ENCODE assay signal across 12 mouse cellular contexts in the genomic region with DNA sequence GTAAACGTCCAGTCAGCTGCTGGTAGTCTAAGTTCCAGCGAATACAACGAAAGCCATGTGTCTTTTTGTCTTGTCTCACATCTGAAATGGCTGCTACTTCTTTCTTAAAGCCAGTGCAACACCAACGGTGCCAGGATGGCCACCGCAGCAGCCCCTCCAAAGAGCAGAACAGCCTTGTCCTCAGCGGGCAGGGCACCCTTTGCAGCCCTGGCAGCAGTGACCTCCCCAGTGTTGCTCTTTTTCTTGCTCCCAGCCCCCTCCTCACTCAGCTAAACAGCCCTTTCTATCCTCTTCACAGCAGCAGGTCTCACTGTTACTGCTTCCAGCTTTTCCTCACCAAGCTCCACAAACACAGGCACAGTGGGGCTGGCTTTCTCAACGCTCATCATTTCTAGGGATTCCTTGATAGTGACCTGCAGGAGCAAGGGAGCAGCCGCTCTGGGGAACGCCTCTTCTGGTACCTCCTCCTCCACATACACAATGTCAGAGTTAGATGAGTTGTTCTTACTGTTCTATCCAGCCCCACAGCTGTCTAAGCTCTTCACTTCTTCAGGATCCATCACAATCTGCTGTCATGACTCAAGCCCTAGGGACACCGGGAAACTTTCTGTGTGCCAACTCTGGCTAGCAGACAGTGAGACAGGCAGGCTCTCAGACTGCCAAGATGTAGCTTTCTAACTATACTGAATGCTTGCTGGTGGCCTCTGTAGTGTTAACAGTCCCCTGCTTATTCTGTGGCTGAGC. TPM values are rescaled to one million over a fixed set of nuclear protein-coding genes. Genes with fewer than 3 reads are reported as not detected.
DNase-seq lines count a peak whose midpoint lies in the region; ATAC-seq and TF ChIP-seq lines count a peak whose summit lies in the region.
"Had no signal": no experiment of that assay in that cellular context is flagged by ENCODE, and none has a peak within 500 bp of the region (broad histone marks: within the 10 kb centered on the region; RNA-seq: fewer than 3 reads in every experiment).

No protein-coding gene starts in this region.

- H3K27ac ChIP-seq in intestine, embryonic 15.5 days = 0 out of 2 replicates have a peak overlapping the region, but pooled peaks have one; percentile 9
- H3K27ac ChIP-seq in intestine, postnatal 0 days (ENCODE audit: low read depth, low read length) = no peak overlapping the region
- H3K27ac ChIP-seq in embryonic facial prominence, embryonic 13.5 days = peak overlapping the region; percentile 34
- H3K27ac ChIP-seq in limb, embryonic 12.5 days = peak overlapping the region; percentile 64
- H3K27ac ChIP-seq in midbrain, embryonic 16.5 days (ENCODE audit: low read length) = no peak overlapping the region
- H3K27ac ChIP-seq: liver, embryonic 14.5 days; neural tube, embryonic 12.5 days had no signal

- no peaks in the 10 kb centered on the region for H3K36me3 ChIP-seq in intestine, embryonic 15.5 days
- H3K36me3 ChIP-seq in intestine, postnatal 0 days (ENCODE audit: control insufficient read depth, insufficient read depth) = no peaks in the 10 kb centered on the region
- no peaks in the 10 kb centered on the region; the same call in 1 of the 2 replicates for H3K36me3 ChIP-seq in embryonic facial prominence, embryonic 13.5 days
- no peaks in the 10 kb centered on the region for H3K36me3 ChIP-seq in limb, embryonic 12.5 days
- H3K36me3 ChIP-seq in midbrain, embryonic 16.5 days (ENCODE audit: control insufficient read depth, insufficient read depth, low read length) = no peaks in the 10 kb centered on the region
- H3K36me3 ChIP-seq: neural tube, embryonic 12.5 days had no signal

- CTCF ChIA-PET in Patski (lab: Charles Lee) = interaction anchor here (1.7 kb wide), 1 partner anchor 25 kb away, joined by 4 read pairs; no protein-coding TSS in a partner anchor

- H3K4me1 ChIP-seq in intestine, embryonic 15.5 days (replicated peaks) = peaks cover 3% of the 10 kb centered on the region; the same call in 1 of the 2 replicates
- no peaks in the 10 kb centered on the region for H3K4me1 ChIP-seq in intestine, postnatal 0 days (replicated peaks; ENCODE audit: control insufficient read depth, insufficient read depth, low read length)
- peaks cover 7% of the 10 kb centered on the region; the same call in 1 of the 2 replicates for H3K4me1 ChIP-seq in embryonic facial prominence, embryonic 13.5 days
- peaks cover 14% of the 10 kb centered on the region for H3K4me1 ChIP-seq in limb, embryonic 12.5 days (replicated peaks)
- no peaks in the 10 kb centered on the region for H3K4me1 ChIP-seq in midbrain, embryonic 16.5 days (ENCODE audit: control insufficient read depth, insufficient read depth, low read length)
- H3K4me1 ChIP-seq: megakaryocyte, embryonic 14.5 days had no signal

- DNase-seq in Patski (ENCODE audit: low read depth, low spot score) = no peak
- DNase-seq in right cerebral cortex, postnatal 25 days = no peak
- DNase-seq: cerebellum, adult 11-12 months had no signal

- no peaks in the 10 kb centered on the region for H3K9me3 ChIP-seq in intestine, embryonic 15.5 days
- H3K9me3 ChIP-seq in intestine, postnatal 0 days (ENCODE audit: control insufficient read depth) = no peaks in the 10 kb centered on the region
- H3K9me3 ChIP-seq in embryonic facial prominence, embryonic 13.5 days = no peaks in the 10 kb centered on the region
- H3K9me3 ChIP-seq in limb, embryonic 12.5 days = no peaks in the 10 kb centered on the region
- H3K9me3 ChIP-seq in midbrain, embryonic 16.5 days (replicated peaks; ENCODE audit: control insufficient read depth, low read length, poor library complexity, severe bottlenecking) = no peaks in the 10 kb centered on the region
- H3K9me3 ChIP-seq: megakaryocyte, embryonic 14.5 days; neural tube, embryonic 12.5 days had no signal

- TF ChIP-seq CTCF in intestine, postnatal 0 days (IDR thresholded peaks at IDR 0.05; ENCODE audit: low read depth) = no peak
- no peak for TF ChIP-seq CTCF in Patski (IDR thresholded peaks at IDR 0.05)

- ATAC-seq in intestine, embryonic 15.5 days = no peak
- no peak for ATAC-seq in intestine, postnatal 0 days
- peak; percentile 47 for ATAC-seq in Patski
- no peak for ATAC-seq in embryonic facial prominence, embryonic 13.5 days (ENCODE audit: insufficient number of reproducible peaks, insufficient read depth, low FRiP score, low TSS enrichment, low read depth)
- no peak for ATAC-seq in limb, embryonic 12.5 days (ENCODE audit: insufficient number of reproducible peaks, insufficient read depth, low FRiP score, low TSS enrichment, low read depth)
- no peak for ATAC-seq in midbrain, embryonic 16.5 days
- ATAC-seq: inflammation-experienced regulatory T-cells, adult 6 months had no signal

- no peak overlapping the region for H3K4me2 ChIP-seq in intestine, embryonic 15.5 days (replicated peaks)
- H3K4me2 ChIP-seq in intestine, postnatal 0 days (replicated peaks; ENCODE audit: low read depth) = no peak overlapping the region
- no peak overlapping the region for H3K4me2 ChIP-seq in embryonic facial prominence, embryonic 13.5 days
- H3K4me2 ChIP-seq in limb, embryonic 12.5 days = peak overlapping the region; percentile 22
- H3K4me2 ChIP-seq in midbrain, embryonic 16.5 days (ENCODE audit: low read length) = no peak overlapping the region
- H3K4me2 ChIP-seq: neural tube, embryonic 12.5 days had no signal

- WGBS in intestine, embryonic 15.5 days = 61% methylated on average over 10 of the region's 10 CpGs
- WGBS in intestine, postnatal 0 days = 69% methylated on average over 10 of the region's 10 CpGs
- WGBS in embryonic facial prominence, embryonic 13.5 days = 74% methylated on average over 10 of the region's 10 CpGs
- 58% methylated on average over 10 of the region's 10 CpGs for WGBS in limb, embryonic 12.5 days
- WGBS in midbrain, embryonic 16.5 days = 73% methylated on average over 10 of the region's 10 CpGs

- POLR2A ChIA-PET in Patski (lab: Charles Lee) = interaction anchor here (0.6 to 0.8 kb wide), 2 partner anchors 10 to 31 kb away, joined by 3 to 9 read pairs; a partner anchor contains a TSS

- in situ Hi-C loops in Patski (cut with MboI; ENCODE audit: low pct_unique_long_range_greater_than_20kb) = no loop called here

- no peak overlapping the region for H3K4me3 ChIP-seq in intestine, embryonic 15.5 days (replicated peaks)
- no peak overlapping the region for H3K4me3 ChIP-seq in intestine, postnatal 0 days (ENCODE audit: low read depth, low read length)
- H3K4me3 ChIP-seq in embryonic facial prominence, embryonic 13.5 days = no peak overlapping the region
- no peak overlapping the region for H3K4me3 ChIP-seq in limb, embryonic 12.5 days (replicated peaks)
- H3K4me3 ChIP-seq in midbrain, embryonic 16.5 days (ENCODE audit: low read depth, low read length) = no peak overlapping the region
- H3K4me3 ChIP-seq: megakaryocyte, embryonic 14.5 days; neural tube, embryonic 12.5 days had no signal

- no peak overlapping the region for H3K9ac ChIP-seq in intestine, embryonic 15.5 days
- no peak overlapping the region for H3K9ac ChIP-seq in intestine, postnatal 0 days (ENCODE audit: low read depth, low read length)
- H3K9ac ChIP-seq in embryonic facial prominence, embryonic 13.5 days = 0 out of 2 replicates have a peak overlapping the region, but pooled peaks have one; percentile 41
- H3K9ac ChIP-seq in limb, embryonic 12.5 days (replicated peaks) = no peak overlapping the region; the same call in 1 of the 2 replicates
- H3K9ac ChIP-seq in midbrain, embryonic 16.5 days (ENCODE audit: low read depth, low read length) = no peak overlapping the region
- H3K9ac ChIP-seq: liver, embryonic 14.5 days; neural tube, embryonic 12.5 days had no signal

- H3K27me3 ChIP-seq in intestine, embryonic 15.5 days (replicated peaks) = no peaks in the 10 kb centered on the region
- H3K27me3 ChIP-seq in intestine, postnatal 0 days (replicated peaks; ENCODE audit: control insufficient read depth, insufficient read depth, low read length) = no peaks in the 10 kb centered on the region
- no peaks in the 10 kb centered on the region for H3K27me3 ChIP-seq in Patski
- H3K27me3 ChIP-seq in embryonic facial prominence, embryonic 13.5 days = no peaks in the 10 kb centered on the region
- peaks cover 15% of the 10 kb centered on the region for H3K27me3 ChIP-seq in limb, embryonic 12.5 days
- H3K27me3 ChIP-seq in midbrain, embryonic 16.5 days (ENCODE audit: control insufficient read depth, insufficient read depth, low read depth, low read length) = no peaks in the 10 kb centered on the region
- H3K27me3 ChIP-seq: megakaryocyte, embryonic 14.5 days; neural tube, embryonic 12.5 days had no signal

RNA-seq across cellular contexts. Expression of a gene that starts 8.9 kb away (rescaled TPM):
- polyA plus RNA-seq in intestine, embryonic 15.5 days (2015; fragmentation: Nextera tagmentation; extraction: Ambion mirVana) = 3.6 and 5.7 TPM in 2 replicates
- 1.2 TPM in 2 replicates for polyA plus RNA-seq in intestine, postnatal 0 days (2015; fragmentation: Nextera tagmentation; extraction: Ambion mirVana)
- 5.7 TPM for polyA plus RNA-seq in Patski (2021)
- 8.0 TPM in 2 replicates for polyA plus RNA-seq in embryonic facial prominence, embryonic 13.5 days (2015; fragmentation: Nextera tagmentation; extraction: Ambion mirVana)
- 4.2 and 5.3 TPM in 2 replicates for polyA plus RNA-seq in limb, embryonic 12.5 days (2016; fragmentation: Nextera tagmentation; extraction: Ambion mirVana)
- 10.9 and 11.7 TPM in 2 replicates for polyA plus RNA-seq in midbrain, embryonic 16.5 days (2015; fragmentation: Nextera tagmentation; extraction: Ambion mirVana)

RNA-seq across cellular contexts. Expression of a gene that starts 17.8 kb away (rescaled TPM):
- polyA plus RNA-seq in intestine, embryonic 15.5 days (2015; fragmentation: Nextera tagmentation; extraction: Ambion mirVana) = 113 and 116 TPM in 2 replicates
- 338 and 363 TPM in 2 replicates for polyA plus RNA-seq in intestine, postnatal 0 days (2015; fragmentation: Nextera tagmentation; extraction: Ambion mirVana)
- 1,527 TPM for polyA plus RNA-seq in Patski (2021)
- 83.8 and 276 TPM in 2 replicates for polyA plus RNA-seq in embryonic facial prominence, embryonic 13.5 days (2015; fragmentation: Nextera tagmentation; extraction: Ambion mirVana)
- 72.8 and 74.6 TPM in 2 replicates for polyA plus RNA-seq in limb, embryonic 12.5 days (2016; fragmentation: Nextera tagmentation; extraction: Ambion mirVana)
- polyA plus RNA-seq in midbrain, embryonic 16.5 days (2015; fragmentation: Nextera tagmentation; extraction: Ambion mirVana) = 73.6 and 73.9 TPM in 2 replicates

RNA-seq across cellular contexts. Expression of a gene that starts 17.9 kb away (rescaled TPM):
- not detected in 2 replicates for polyA plus RNA-seq in intestine, embryonic 15.5 days (2015; fragmentation: Nextera tagmentation; extraction: Ambion mirVana)
- not detected in 2 replicates for polyA plus RNA-seq in intestine, postnatal 0 days (2015; fragmentation: Nextera tagmentation; extraction: Ambion mirVana)
- polyA plus RNA-seq in Patski (2021) = not detected
- polyA plus RNA-seq in embryonic facial prominence, embryonic 13.5 days (2015; fragmentation: Nextera tagmentation; extraction: Ambion mirVana) = not detected in 2 replicates
- polyA plus RNA-seq in limb, embryonic 12.5 days (2016; fragmentation: Nextera tagmentation; extraction: Ambion mirVana) = not detected in 2 replicates
- not detected in 2 replicates for polyA plus RNA-seq in midbrain, embryonic 16.5 days (2015; fragmentation: Nextera tagmentation; extraction: Ambion mirVana)
- polyA plus RNA-seq: inflammation-experienced regulatory T-cells, adult 6 months; neural tube, embryonic 12.5 days had no signal

RNA-seq across cellular contexts. Expression of a gene that starts 31.6 kb away (rescaled TPM):
- polyA plus RNA-seq in intestine, embryonic 15.5 days (2015; fragmentation: Nextera tagmentation; extraction: Ambion mirVana) = 44.4 and 48.6 TPM in 2 replicates
- 22.0 and 23.0 TPM in 2 replicates for polyA plus RNA-seq in intestine, postnatal 0 days (2015; fragmentation: Nextera tagmentation; extraction: Ambion mirVana)
- 45.2 TPM for polyA plus RNA-seq in Patski (2021)
- 68.1 and 69.4 TPM in 2 replicates for polyA plus RNA-seq in embryonic facial prominence, embryonic 13.5 days (2015; fragmentation: Nextera tagmentation; extraction: Ambion mirVana)
- polyA plus RNA-seq in limb, embryonic 12.5 days (2016; fragmentation: Nextera tagmentation; extraction: Ambion mirVana) = 61.5 and 67.4 TPM in 2 replicates
- 43.1 and 45.9 TPM in 2 replicates for polyA plus RNA-seq in midbrain, embryonic 16.5 days (2015; fragmentation: Nextera tagmentation; extraction: Ambion mirVana)

RNA-seq across cellular contexts. Expression of a gene that starts 31.6 kb away (rescaled TPM):
- polyA plus RNA-seq in intestine, embryonic 15.5 days (2015; fragmentation: Nextera tagmentation; extraction: Ambion mirVana) = 314 and 349 TPM in 2 replicates
- polyA plus RNA-seq in intestine, postnatal 0 days (2015; fragmentation: Nextera tagmentation; extraction: Ambion mirVana) = 213 TPM in 2 replicates
- 368 TPM for polyA plus RNA-seq in Patski (2021)
- polyA plus RNA-seq in embryonic facial prominence, embryonic 13.5 days (2015; fragmentation: Nextera tagmentation; extraction: Ambion mirVana) = 238 and 291 TPM in 2 replicates
- 235 and 236 TPM in 2 replicates for polyA plus RNA-seq in limb, embryonic 12.5 days (2016; fragmentation: Nextera tagmentation; extraction: Ambion mirVana)
- 235 and 238 TPM in 2 replicates for polyA plus RNA-seq in midbrain, embryonic 16.5 days (2015; fragmentation: Nextera tagmentation; extraction: Ambion mirVana)

Comparison
In these comparisons a context has a peak if more than half of its experiments do, and no peak if none do; other contexts are left out.
1. H3K27ac ChIP-seq: peak in intestine, embryonic 15.5 days (single experiment), embryonic facial prominence, embryonic 13.5 days (single experiment) and limb, embryonic 12.5 days (single experiment); none in intestine, postnatal 0 days (single experiment) and midbrain, embryonic 16.5 days (single experiment).